Mouse (Mus musculus) embryonic fibroblast, embryonic 13.5 days (primary cell): ENCODE measurements around the gene Siah1a.

ENCODE experiments used
- CTCF ChIP-seq: IDR thresholded peaks from 2 replicates; pipeline ENCODE4 v1.5.1; 2011; ENCODE audit warnings: mild to moderate bottlenecking, control low read depth, low read length, moderate library complexity, borderline replicate concordance; ENCODE audit not compliant: insufficient read depth
- POLR2A ChIP-seq: IDR thresholded peaks from 2 replicates; pipeline ENCODE4 v1.6.1; 2011; ENCODE audit warnings: low read depth, mild to moderate bottlenecking, control low read depth, low read length, moderate library complexity

DNA sequence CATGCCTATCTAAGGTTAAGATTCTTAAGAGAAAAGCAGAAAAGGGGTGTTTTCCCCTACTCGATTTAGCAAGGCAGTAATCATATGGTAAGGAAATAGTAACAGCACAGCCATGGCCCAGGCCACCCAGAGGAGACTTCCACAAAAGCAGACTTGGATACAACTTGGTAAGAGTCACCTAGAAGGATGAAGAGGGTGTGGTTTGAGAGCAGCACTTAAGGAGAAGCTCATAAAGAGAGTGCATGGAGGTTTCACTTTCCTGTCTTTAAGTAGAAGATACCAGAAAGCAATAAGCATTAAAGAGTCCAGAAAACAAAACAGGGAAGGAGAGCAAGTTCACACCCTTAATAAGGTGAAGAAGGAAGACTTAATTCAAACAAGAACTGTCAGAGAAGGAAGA, 10.8 kb downstream of the Siah1a start:
- TF ChIP-seq CTCF (no peak), POLR2A (no peak)
